Mouse (Mus musculus) retina, postnatal 1 day (tissue): ENCODE measurements at regions not wholly inside any gene's neighbourhood (a gene's known extent, or its start where the extent isn't known, plus 50 kb on each side); places are given as distances from the start of the nearest gene placed in this dataset.

ENCODE experiments used
- DNase-seq: peaks from one replicate; pipeline ENCODE4 v3.0.0-alpha.2; 2012

DNA sequence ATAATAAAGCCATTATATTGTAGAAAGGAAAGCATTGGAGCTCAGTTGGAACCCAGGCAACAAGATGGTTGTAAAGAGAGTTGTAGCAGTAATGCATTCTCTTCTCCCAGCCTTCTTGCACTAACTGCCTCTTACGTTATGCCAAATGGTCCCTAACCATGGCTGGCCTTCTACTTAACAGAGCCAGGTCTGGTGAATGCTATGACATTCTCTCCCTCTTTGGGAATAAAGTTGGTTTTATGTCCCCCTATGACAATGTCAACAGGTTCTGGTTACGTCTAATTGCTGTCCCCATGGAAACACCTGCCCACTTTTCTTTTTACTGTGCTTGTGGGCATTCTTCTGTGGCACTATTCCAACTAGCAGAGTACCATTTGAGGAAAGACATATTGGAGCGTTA lies 126.4 kb upstream of the Npvf start:
- DNase-seq = no peak

DNA sequence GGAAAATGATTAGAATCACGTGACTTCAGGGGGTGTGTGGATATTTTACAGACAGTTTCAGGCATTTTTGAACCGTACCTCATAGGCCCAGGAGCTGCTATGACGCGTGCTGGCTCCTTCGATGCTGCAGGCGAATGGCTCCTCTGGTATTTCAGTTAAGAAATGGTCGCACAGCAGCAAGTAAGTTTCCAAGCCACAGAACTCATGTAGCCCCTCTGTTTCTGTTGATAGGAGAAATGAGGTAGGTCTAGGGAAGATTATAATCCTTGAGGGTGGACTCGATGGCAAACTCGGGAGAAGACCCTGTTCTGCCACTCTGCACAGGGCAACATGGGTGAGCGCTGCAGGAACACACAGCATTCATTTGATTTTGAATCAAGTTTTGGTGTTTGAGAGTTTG lies 127.0 kb upstream of the Npvf start:
- no peak for DNase-seq

DNA sequence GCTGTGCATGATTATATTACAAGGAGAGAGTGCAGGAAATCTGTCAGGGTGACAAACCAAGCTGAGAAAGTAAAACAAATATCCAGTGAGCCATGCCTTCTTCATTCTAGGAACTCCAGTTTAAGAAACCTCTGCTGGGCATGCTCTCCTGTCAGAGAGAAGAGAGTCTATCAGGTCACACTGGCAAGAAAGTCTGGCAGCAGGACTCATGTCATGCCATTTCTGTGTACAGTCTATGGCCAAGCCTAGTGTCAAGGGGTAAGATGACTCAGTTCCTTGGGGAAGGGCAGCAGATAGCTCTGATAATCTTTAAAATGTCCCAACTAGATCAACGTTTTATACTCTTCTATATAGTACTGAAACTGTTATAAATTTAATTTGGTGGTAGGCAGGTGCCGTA lies 128.0 kb upstream of the Npvf start:
- no peak for DNase-seq

DNA sequence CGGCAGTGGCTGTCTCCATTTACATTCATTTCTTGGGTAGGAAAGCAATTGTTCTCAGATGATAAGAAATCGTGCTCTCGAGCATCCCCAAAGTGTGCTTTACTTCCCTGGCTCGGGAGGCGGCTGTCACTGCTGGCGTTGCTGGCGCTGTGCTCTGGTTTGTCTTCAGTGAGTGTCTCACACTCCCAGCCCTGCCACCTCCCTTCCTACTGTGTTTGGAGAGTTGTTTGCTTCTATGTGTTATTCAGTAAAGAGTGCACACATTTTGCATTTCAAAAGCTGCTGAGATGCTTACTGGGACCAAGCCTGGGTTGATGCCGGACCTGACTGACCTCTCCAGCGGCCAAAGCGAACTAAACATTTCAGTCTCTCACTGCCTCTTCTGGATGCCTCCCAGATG lies 129.3 kb upstream of the Npvf start:
- no peak for DNase-seq

DNA sequence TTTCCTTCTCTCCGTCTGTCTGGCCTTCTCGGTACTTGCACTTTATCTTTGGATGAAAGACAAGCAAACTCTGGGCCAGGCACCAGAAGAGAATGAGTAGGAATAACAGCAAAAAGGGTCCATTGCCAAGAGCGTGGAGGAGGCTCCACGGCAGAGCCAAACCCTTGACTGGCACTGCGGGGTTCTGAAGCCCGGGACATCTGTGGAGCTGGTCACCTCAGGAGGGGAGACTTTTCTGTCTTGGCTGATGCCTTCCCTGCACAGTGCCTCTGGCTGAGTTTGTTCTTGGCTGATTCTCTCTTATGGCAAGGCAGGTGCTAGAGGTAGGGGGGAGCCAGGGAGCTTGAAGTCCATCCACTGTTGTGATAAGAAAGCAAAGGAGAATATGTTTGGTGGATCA lies 130.1 kb upstream of the Npvf start:
- DNase-seq = no peak

DNA sequence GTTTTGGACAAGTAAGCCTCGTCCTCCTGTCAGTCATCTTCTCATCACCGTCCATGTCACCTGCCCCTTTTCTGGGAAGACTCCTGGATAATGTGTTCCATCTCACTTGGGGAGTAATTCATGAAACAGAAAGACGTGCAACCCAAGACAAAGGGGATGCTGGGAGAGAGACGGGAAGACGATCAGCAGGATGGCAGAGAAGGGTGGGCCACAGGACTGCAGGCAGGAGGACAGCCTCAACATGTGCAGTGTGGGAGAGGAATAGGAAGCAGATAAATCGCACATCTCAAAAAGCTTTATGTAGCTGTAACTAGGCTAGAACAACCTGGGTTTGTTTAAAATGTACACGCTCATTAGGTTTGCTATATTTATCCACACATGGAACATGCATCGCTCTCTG lies 133.4 kb upstream of the Npvf start:
- no peak for DNase-seq

DNA sequence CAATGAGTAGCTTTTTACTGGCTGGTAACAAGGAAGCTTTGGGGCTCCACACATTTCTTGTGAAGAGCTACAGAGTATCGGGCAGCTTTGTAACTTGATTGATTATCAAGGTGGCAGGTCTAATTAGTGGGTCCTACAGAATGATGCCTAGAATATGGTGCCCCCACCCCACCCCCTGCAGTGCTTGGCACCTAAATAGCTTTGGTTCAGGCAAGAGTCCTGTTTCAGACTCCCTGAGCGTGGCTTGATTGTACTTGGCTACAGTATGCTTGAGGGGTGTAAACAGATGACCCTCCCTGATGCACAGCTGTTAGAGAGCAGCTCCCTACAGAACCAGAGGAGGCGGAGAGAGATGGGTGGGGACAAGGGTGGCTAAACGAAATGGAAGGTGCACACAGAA lies 145.7 kb upstream of the Npvf start:
- DNase-seq = no peak

DNA sequence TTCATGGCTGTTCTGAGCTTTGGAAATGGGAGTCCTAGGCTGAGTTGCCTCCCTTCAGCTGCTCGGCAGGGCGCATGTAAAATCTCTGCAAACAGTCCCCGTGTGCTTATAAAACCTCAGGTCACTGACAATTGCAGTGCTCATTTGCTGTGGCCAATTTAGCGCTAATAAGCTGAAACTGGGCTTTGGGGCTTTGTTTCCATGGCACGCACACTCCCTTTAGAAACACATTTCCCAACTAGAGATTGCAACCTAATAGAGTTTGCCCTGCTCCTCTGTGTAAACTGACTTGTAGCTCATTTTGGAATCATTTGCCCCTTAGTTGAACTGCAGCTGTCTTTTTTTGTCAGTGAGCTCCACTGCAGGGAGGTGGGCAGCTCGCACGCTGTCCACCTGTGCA lies 148.7 kb upstream of the Npvf start:
- DNase-seq = peak; percentile 60

DNA sequence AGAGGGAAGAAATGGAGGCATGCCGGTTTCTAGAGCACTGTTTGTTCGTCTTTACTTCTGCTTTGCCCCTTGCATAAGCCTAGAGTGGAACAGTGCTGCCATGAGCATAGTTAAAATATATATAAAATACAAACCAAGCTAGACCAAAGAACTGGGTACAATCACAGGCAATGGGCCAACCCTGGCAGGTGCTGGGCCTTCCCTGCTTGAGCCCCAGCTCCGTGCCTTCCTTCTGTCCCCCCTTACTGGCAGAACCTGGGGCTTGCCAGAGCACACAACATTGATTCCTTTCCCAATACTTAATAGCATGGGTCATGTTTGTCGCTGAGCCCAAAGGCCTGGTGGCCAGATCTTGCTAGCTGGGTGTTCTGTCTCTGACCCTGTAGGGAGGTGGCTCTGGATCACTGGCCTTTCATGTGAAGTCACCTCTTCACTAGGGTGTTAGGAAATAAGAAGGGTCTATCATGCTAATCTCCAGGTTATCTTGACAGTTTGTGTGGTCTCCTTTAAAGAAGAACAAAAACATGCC lies 150.3 kb upstream of the Npvf start:
- DNase-seq = no peak

DNA sequence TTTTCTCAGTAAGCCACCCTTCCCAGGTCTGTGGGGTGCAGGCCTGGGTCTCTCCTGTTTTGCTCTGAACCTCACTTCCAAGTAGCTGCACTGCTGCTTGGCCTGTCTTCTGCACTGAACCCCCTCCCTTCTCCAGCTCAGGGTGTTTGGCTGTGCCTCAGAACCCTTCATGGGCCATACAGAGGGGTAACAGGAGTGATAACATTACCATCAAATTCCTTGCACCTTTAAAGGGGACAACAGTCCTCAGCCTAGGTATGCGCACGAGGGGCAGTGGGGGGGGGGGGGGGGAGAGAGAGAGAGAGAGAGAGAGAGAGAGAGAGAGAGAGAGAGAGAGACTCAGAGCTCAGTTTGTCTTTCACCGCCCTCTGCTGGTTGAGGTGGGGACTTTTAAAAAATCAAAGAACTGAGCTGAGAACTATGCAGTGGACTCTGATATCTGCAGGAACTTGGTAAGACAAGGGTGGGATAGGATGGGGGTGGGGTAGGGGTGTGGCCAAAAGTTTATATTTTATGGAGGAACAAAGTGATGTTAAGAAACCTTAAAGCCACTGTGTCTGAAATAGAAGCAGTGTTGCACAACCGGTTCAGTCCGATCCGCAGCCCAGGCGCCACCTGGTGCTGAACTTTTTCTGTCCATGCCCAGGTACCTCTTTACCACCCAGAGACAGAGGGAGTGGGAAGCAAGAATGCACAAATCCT lies 152.3 kb upstream of the Npvf start:
- DNase-seq = peak; percentile 82

DNA sequence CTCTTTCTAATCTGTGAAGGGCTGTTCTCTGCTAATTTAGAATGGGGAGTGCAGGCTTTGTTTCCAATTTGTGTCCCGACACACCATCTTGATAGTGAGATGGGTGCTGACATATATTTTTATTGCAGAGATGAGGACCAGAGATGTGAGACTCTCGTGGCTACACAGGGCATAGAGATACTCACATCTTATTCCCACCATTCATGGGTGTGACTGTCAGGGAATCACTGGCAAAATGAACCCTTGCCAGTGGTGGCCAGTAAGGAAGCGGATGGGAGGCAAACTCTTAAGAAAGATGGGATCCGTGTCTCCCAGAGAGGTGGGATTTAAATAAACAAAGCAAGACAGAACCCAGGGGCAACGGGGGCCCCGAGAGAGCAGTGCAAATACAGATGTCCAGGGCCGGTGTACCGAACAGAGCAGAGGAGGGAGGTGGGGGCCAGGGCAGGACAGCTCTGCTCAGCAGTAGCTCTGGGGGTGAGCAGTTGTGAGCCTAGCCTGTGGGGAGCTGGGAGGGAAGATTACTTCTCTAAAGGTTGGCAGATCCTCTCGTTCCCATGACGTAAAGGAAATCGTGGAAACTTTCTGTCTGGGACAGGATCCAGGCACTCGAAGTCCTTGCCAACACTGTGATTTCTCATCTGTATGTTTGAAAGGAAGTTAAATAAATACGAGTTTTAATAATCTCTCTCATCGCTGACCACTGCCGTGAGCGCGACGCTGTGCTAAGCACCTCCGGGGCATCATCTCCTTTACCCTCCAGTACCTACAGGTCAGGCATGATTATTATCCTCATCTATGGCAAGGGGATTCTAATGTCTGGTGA lies 153.2 kb upstream of the Npvf start:
- DNase-seq = no peak

DNA sequence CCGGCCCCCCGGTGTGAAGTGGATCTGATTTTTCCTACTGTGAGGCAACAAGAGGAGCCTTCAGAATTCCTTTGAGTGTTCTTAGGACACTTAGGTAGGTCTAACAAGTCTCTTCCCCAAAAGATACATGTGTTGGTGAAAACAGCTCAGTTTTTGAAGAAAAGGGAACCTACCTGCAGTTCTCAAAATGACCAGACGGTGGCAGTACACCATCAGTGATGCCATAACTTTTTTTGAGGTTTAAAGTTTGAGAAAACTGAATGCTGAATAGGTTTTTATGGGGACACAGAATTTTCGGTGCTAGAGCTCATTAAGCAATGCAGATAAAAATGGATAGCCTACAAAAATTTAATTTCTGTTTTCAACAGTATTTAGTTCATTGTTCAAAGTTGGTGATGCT lies 153.9 kb upstream of the Npvf start:
- DNase-seq = peak; percentile 69

DNA sequence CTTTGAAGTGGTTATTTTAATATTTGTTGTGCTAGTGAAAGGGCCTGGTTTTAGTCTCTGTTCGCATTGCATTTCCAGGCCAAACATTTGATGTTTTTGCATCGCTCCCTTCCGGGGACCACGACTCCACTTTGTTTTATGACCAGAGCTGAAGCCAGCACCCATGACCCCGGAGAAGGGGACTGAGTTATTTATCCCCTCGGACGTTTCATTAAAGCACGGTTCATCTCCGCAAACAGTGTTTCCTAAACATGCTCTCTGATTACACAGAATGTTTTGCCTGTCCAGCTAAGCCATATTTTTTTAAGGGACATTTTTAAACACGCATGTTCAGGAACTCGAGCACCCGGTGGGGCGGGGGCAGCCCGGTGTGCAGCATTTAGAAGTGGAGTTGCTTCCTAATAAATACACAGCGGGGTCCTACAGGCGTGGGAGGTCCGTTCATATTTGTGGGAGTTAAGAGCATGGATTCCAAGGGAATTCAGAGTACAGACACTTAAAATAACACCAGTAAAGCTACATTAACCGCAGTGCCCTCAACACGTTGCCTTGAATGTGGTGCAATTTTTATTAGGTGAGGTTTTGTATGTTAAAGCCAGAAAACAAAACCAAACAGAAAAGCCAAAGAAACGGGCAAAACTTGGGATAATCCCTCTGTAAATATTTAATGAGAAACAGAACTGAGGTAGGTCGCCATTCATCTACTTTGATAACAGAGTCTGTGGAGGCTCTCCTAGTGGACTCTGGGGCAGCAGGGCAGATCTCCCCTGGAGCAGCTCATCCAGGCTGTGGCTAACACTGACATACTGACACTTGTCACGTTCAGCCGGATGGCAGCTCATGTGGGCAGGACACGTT lies 154.8 kb upstream of the Npvf start:
- DNase-seq = no peak

DNA sequence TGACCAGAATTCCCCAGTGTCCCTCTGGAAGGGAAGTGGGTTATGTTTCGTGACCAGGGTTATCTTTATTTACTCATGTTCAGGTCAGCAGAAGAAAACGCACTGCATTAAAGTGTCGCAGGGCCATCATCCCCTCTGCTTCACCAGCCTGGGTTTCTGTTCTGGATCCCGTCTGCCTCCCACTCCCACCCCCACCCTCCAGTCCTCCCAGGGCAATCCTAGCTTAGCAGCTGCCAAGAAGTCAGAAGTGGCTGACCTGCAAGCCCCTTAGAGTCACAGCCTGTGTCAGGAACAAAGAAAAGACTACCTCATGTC lies 155.4 kb upstream of the Npvf start:
- no peak for DNase-seq

DNA sequence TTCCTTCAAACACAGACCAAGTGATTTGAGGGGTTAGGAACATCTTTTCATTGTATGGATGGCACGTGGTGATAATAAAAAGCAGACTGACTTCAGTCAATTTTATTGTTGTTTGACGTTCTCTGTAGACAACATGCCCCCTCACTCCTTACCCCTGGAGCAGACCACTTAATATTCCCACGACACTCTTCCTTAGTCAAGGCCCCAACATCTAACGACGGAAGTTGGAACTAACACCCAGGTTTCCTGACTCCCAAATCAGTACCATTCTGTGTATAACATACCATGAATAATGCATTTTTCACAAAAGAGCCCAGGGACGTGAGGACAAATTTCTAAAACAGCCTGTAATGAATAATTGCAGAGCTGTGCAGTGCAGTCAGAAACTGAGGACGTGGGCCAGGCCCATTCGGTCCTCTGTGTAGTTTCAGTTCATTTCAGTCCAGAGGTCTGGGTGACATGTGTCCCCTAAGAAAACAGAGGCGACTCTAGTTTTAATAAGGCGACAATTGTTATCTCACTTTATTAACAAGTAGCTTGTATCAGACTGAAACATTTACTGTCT lies 160.8 kb upstream of the Npvf start:
- DNase-seq = no peak

DNA sequence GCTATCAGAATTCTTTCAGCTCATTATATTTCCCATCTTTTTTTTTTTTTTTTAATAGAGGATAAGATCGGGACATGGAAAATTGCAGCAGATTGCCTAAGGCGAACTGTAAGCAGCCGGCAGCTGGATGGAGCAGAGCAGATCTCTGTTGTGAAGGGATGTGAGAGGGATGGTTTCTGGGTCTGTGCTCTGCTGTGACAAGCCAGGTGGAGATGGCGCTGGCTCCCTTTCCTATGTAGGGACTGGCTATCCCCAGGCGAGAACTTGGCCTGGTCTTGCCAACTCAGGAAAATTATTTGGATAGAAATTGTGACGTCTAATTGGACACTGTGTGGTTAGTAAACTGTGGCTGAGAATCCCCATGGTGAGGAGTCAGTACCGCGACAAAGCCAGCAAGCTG lies 161.3 kb upstream of the Npvf start:
- no peak for DNase-seq

DNA sequence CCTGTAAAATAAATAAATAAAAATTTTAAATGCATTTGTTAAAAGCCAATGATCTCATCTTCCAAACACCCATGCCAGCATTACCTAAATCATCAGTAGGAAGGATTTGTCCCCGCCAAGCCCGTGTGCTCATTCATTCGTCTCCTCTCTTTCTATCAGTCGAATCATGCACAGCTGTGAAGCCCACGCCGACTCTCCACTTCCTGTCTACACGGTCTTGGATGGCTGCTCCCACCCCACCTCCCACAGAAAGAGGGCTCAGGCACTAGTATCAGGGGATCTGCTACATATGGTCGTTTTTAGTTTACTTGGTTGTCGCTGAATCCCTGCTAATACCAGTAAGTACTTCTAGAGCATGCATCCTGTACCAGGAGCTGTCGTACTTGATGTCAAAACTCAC lies 163.2 kb upstream of the Npvf start:
- DNase-seq = no peak

DNA sequence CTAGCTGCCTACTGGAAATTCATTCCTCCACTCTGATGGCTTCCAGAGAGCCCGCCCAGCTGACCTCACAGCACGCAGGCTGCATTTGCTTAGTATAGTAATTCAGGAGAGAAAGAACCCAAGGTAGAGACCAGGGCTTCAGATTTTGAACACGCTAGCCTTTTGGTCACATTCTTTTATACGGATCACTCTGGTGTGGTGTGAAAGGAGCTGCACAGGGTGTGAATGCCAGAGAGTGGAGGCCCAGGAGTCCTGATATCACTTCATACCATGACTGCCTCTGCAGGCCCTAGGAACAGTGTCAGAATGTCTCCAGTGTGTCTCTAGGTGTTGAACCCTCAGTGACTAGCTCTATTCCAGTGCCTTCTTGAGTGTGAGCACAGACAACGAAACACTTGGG lies 164.2 kb upstream of the Npvf start:
- DNase-seq = no peak

DNA sequence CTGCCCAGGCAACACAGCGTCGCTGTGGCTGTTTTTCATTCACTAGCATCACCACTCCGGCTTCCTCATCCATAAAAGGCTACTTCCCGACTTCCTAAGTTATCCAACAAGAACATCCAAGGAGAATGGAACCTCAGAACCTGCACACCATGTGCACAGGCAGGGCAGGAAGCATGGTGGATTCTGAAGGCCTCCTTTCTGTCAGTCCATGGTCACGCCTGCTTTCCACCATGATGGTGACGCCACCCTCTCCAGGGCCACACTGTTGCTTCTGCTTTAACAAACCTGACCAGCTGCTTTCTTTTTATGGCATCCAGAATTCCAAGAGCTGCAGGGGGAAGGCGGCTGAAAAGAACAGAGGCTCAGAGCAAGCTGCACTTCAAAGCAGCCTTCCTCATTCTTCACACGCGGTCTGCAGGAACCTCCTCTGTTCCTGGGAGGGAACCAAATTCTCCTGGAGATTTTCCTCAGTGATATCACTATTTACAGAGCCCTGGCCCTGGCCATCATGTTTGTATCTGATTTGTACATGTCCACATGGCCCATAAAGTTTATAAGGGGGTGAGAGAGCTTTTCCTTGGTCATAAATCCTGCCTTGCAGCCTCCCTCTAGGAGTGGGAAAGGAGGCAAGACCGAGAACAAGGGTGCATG lies 164.8 kb upstream of the Npvf start:
- DNase-seq = no peak

DNA sequence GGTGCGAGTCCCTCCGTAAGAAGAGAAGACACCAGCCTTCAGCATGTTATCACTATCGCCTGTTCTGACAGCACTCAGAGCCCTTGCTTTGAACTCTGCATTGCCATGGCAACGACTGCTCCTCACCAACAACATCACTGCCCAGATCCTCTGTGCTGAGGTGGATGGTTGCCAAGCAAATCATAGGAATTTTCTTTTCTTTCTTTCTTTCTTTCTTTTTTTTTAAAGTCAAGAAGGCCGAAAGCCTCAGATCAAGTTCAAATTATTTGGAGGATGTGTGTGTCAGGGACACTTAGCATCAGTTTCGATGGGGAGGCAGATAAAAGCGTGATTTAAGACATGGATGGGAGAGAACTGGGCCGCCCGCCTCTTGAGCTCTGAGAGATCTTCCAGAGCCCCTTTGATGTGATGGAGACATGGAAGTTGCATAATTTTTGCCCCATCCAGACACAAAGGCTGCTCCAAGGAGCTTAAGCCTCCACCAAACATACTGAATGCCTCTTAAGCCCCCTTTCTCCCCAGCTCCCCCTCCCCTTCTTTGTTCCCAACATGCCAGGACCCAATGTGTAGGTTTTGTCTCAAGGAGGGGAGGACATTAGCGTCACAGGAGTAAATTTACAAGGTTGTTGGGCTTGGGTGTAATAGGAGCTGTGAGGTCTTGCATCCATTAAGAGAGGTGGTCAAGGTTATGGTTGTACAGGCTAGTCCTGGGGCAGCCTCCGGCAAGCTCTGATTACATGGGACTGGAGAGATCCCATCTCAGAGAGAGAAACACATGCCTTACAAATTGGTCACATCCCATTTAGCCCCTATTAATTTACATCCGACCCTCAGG lies 167.4 kb upstream of the Npvf start:
- DNase-seq = peak; percentile 51

DNA sequence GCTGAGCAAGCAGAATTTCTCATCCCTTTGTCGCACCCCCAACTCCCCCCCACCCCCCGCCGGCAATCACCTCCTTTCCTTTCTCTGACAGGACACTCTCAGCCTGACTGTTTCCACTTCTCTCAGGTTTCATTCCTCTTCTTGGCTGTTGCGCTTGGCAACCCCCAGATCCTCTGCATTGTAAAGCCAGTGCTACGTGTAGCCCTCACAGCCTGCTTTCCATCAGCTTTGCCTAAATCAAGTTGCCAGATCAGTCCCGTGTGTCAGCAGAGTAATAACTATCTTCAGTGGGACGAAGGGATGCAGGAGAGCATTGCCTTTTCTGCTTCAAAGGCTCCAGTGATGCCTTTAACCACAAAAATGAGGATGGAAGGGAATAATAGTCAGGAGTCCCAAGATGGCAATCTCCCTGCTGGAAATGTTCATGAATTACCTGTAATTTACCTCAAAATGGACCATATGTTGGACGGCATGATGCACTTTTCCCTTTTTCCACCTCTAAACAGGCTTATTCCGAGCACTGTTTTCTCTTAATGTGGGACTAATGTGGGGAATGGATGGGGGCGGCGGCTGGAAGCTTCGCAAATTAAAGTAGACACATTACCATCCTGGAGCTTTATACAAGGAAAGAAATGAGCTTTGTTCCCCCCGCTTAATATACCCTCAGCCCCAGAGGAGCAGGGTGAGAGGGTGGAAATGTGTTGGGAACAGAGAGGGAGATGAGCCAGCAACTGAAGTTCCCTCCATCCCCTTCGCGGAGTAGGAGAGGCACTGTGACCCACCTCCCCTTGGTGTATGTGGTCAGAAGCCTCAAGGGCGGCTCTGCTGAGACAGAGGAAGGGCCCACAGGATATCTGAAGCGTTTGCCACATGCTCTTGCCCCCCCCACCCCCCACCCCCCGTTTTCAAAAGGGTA lies 168.3 kb upstream of the Npvf start:
- DNase-seq = no peak
